ENCODE assay signal across 16 mouse cellular contexts in the genomic region with DNA sequence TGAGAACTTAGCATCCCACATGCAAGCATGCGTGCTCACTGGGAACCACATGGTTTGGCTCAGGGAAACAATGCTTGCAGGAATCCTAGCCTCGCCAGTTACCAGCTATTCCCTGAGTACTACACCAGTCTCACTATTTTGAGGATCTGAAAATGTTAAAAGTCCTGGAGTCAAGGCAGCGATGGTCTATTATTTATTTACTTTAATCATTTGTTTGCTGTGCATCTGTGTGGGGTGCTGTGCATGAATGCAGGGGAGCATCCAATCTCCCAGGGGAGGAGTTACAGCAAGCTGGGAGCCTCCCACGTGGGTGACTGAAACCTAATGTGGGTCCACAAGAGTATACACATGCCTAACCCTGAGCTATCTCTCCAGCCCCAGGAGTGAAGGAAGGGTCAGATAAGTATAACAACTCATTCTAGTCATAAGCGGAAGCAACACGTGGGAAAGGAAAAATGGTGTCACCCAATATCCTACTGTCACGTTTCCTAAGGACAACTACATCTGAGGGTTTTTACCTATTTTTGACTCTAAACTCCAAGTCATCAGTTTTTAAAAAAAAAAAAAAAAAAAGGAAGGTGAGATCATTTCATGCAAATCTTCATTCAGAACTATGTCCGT. TPM values are rescaled to one million over a fixed set of nuclear protein-coding genes. Genes with fewer than 3 reads are reported as not detected.
DNase-seq lines count a peak whose midpoint lies in the region; ATAC-seq and TF ChIP-seq lines count a peak whose summit lies in the region.
"Had no signal": no experiment of that assay in that cellular context is flagged by ENCODE, and none has a peak within 500 bp of the region (broad histone marks: within the 10 kb centered on the region; RNA-seq: fewer than 3 reads in every experiment).

No protein-coding gene starts in this region.

- peak overlapping the region; percentile 44 for H3K4me2 ChIP-seq in heart, embryonic 13.5 days
- H3K4me2 ChIP-seq in liver, embryonic 15.5 days: peak overlapping the region; percentile 84
- H3K4me2 ChIP-seq: embryonic facial prominence, embryonic 13.5 days; forebrain, embryonic 13.5 days had no signal

- intact Hi-C loops in heart, adult 2 months (cut with DNase I): no loop called here

- no peaks in the 10 kb centered on the region for H3K36me3 ChIP-seq in heart, embryonic 13.5 days
- H3K36me3 ChIP-seq in heart, adult 2 months (ENCODE audit: control insufficient read depth, insufficient read depth, low read length): peaks cover 13% of the 10 kb centered on the region
- peaks cover 4% of the 10 kb centered on the region for H3K36me3 ChIP-seq in ES-E14 (ENCODE audit: control insufficient read depth, insufficient read depth, low read length, poor library complexity, severe bottlenecking)
- peaks cover 6% of the 10 kb centered on the region; the same call in 1 of the 2 replicates for H3K36me3 ChIP-seq in liver, embryonic 15.5 days (replicated peaks)
- H3K36me3 ChIP-seq: embryonic facial prominence, embryonic 13.5 days; limb, embryonic 13.5 days had no signal

- H3K79me2 ChIP-seq in heart, adult 2 months (replicated peaks; ENCODE audit: control insufficient read depth, insufficient read depth, low read length): peaks cover 7% of the 10 kb centered on the region

- H3K4me3 ChIP-seq in heart, embryonic 13.5 days: no peak overlapping the region
- no peak overlapping the region for H3K4me3 ChIP-seq in heart, adult 2 months
- no peak overlapping the region for H3K4me3 ChIP-seq in ES-E14 (ENCODE audit: insufficient read depth in 1 of 2, low read depth in 1 of 2, low read length in 2 of 2, poor library complexity in 1 of 2, severe bottlenecking in 1 of 2)
- peak overlapping the region; percentile 96 for H3K4me3 ChIP-seq in liver, embryonic 15.5 days (replicated peaks)
- H3K4me3 ChIP-seq: embryonic facial prominence, embryonic 13.5 days; forebrain, embryonic 13.5 days; limb, embryonic 13.5 days had no signal

- no peak for TF ChIP-seq POLR2A in heart, adult 2 months (IDR thresholded peaks at IDR 0.05; ENCODE audit: insufficient read depth, low read depth, low read length)

- no peaks in the 10 kb centered on the region for H3K9me3 ChIP-seq in heart, embryonic 13.5 days
- H3K9me3 ChIP-seq in ES-E14 (ENCODE audit: control insufficient read depth, insufficient read depth, low read depth, low read length): no peaks in the 10 kb centered on the region
- H3K9me3 ChIP-seq in liver, embryonic 15.5 days (replicated peaks): no peaks in the 10 kb centered on the region
- H3K9me3 ChIP-seq: embryonic facial prominence, embryonic 13.5 days; forebrain, embryonic 13.5 days; limb, embryonic 13.5 days had no signal

- in situ Hi-C loops in ES-E14 (cut with MboI; ENCODE audit: low sequenced_read_pairs in 2 of 2, unreplicated experiment in 2 of 2): no loop called here

- H3K27ac ChIP-seq in heart, embryonic 13.5 days (replicated peaks): no peak overlapping the region
- no peak overlapping the region for H3K27ac ChIP-seq in heart, adult 2 months
- H3K27ac ChIP-seq in ES-E14 (ENCODE audit: insufficient read depth, low read depth, low read length, poor library complexity, severe bottlenecking): no peak overlapping the region
- H3K27ac ChIP-seq in liver, embryonic 15.5 days (replicated peaks): peak overlapping the region; percentile 84
- H3K27ac ChIP-seq: embryonic facial prominence, embryonic 13.5 days; forebrain, embryonic 13.5 days; hindbrain, postnatal 0 days; limb, embryonic 13.5 days had no signal

- H3K9ac ChIP-seq in heart, embryonic 13.5 days: no peak overlapping the region
- H3K9ac ChIP-seq in heart, adult 2 months (ENCODE audit: low read depth, low read length): no peak overlapping the region
- peak overlapping the region; percentile 24; the same call in 1 of the 2 replicates for H3K9ac ChIP-seq in ES-E14 (ENCODE audit: insufficient read depth, low read depth, low read length, poor library complexity, severe bottlenecking)
- H3K9ac ChIP-seq in liver, embryonic 15.5 days: 0 out of 2 replicates have a peak overlapping the region, but pooled peaks have one; percentile 12
- H3K9ac ChIP-seq: embryonic facial prominence, embryonic 13.5 days; forebrain, embryonic 13.5 days; limb, embryonic 13.5 days had no signal

- no peak for TF ChIP-seq CTCF in heart, adult 2 months (IDR thresholded peaks at IDR 0.05)

- no peak for TF ChIP-seq EP300 in heart, adult 2 months (IDR thresholded peaks at IDR 0.05; ENCODE audit: insufficient read depth, low read depth, low read length)

- no peak for ATAC-seq in heart, embryonic 13.5 days (ENCODE audit: extremely low read depth, insufficient number of reproducible peaks, low FRiP score, low TSS enrichment)
- ATAC-seq in liver, embryonic 15.5 days (ENCODE audit: insufficient read depth): peak; percentile 90
- ATAC-seq: activated CD4-positive, CD25-positive, alpha-beta regulatory T cell, adult 4 months; forebrain, embryonic 13.5 days; hindbrain, postnatal 0 days had no signal

- H3K27me3 ChIP-seq in heart, embryonic 13.5 days (replicated peaks): no peaks in the 10 kb centered on the region
- H3K27me3 ChIP-seq in heart, adult 2 months (ENCODE audit: control insufficient read depth, insufficient read depth, low read length): no peaks in the 10 kb centered on the region
- H3K27me3 ChIP-seq in liver, embryonic 15.5 days: no peaks in the 10 kb centered on the region
- H3K27me3 ChIP-seq: embryonic facial prominence, embryonic 13.5 days; forebrain, embryonic 13.5 days; limb, embryonic 13.5 days had no signal

- H3K4me1 ChIP-seq in heart, embryonic 13.5 days: peaks cover 58% of the 10 kb centered on the region
- peaks cover 8% of the 10 kb centered on the region for H3K4me1 ChIP-seq in heart, adult 2 months (ENCODE audit: control insufficient read depth, insufficient read depth, low read length)
- H3K4me1 ChIP-seq in ES-E14 (ENCODE audit: control insufficient read depth in 2 of 2, insufficient read depth in 2 of 2, low read length in 2 of 2, poor library complexity in 1 of 2): peaks cover 12 to 22% of the 10 kb centered on the region in 2 experiments
- H3K4me1 ChIP-seq in liver, embryonic 15.5 days (replicated peaks): peaks cover 83% of the 10 kb centered on the region

- no peak for DNase-seq in heart, adult 2 months
- no peak for DNase-seq in ES-E14 (ENCODE audit: low read depth, low spot score)
- DNase-seq in c-Kit-positive CD71-positive TER-119-positive erythroid progenitor cells, embryonic 14.5 days (ENCODE audit: low spot score): peak; percentile 89
- DNase-seq in frontal cortex, adult 2 months (ENCODE audit: extremely low spot score in 1 of 2, low spot score in 1 of 2): no peak
- no peak for DNase-seq in cerebellum, adult 11-12 months
- DNase-seq: heart, postnatal 10 days; kidney, adult 9 months; midbrain, embryonic 14.5 days; right cerebral cortex, postnatal 25 days had no signal

- WGBS in heart, embryonic 13.5 days: 39% methylated on average over 8 of the region's 8 CpGs
- WGBS in heart, adult 2 months: 44% methylated on average over 8 of the region's 8 CpGs
- 35% methylated on average over 8 of the region's 8 CpGs for WGBS in liver, embryonic 15.5 days (ENCODE audit: insufficient replicate concordance)

TF ChIP-seq in ES-E14, 5 proteins besides CTCF, POLR2A, EP300 and RAD21:
- no peak for TF ChIP-seq MAFK (IDR thresholded peaks at IDR 0.05; ENCODE audit: insufficient read depth, low read depth, low read length)
- TF ChIP-seq CHD2 (IDR thresholded peaks at IDR 0.05; ENCODE audit: low read depth, low read length): no peak
- TF ChIP-seq ZNF384 (IDR thresholded peaks at IDR 0.05; ENCODE audit: low read depth, low read length): no peak
- TF ChIP-seq HCFC1 (IDR thresholded peaks at IDR 0.05; ENCODE audit: borderline replicate concordance, insufficient read depth, low read length): no peak
- TF ChIP-seq ZC3H11A (IDR thresholded peaks at IDR 0.05; ENCODE audit: borderline replicate concordance, low read depth, low read length): no peak

RNA-seq across cellular contexts. Expression of gene Tmem131, which starts 9.4 kb away (rescaled TPM):
- 5.8 and 6.5 TPM in 2 replicates for polyA plus RNA-seq in heart, embryonic 13.5 days (2015; fragmentation: Nextera tagmentation; extraction: Ambion mirVana)
- total RNA-seq in heart, adult 2 months (2021): 10 to 100 TPM; 28.1 to 30.0 TPM
- 13.0 and 17.0 TPM in 2 replicates for polyA plus RNA-seq in heart, adult 2 months (2012; rRNA removed)
- 73.1 and 98.4 TPM in 2 replicates for total RNA-seq in ES-E14 (2012; rRNA removed)
- polyA plus RNA-seq in liver, embryonic 15.5 days (2015; fragmentation: Nextera tagmentation; extraction: Ambion mirVana): 8.0 and 8.6 TPM in 2 replicates
- 42.4 and 44.8 TPM in 2 replicates for polyA plus RNA-seq in frontal cortex, adult 2 months (2012; rRNA removed)

Comparison
In these comparisons a context has a peak if more than half of its experiments do, and no peak if none do; other contexts are left out.
1. H3K9ac ChIP-seq: peak in ES-E14 (single experiment) and liver, embryonic 15.5 days (single experiment); none in heart, embryonic 13.5 days (single experiment) and heart, adult 2 months (single experiment).